Mouse (Mus musculus) lung, postnatal 0 days (tissue): ENCODE data around the gene Itga7.

Source experiments
- CTCF ChIP-seq: IDR thresholded peaks from 2 replicates; pipeline ENCODE4 v1.5.1; 2016; ENCODE audit warnings: antibody characterized with exemption, mild to moderate bottlenecking
- EP300 ChIP-seq: IDR thresholded peaks from 2 replicates; pipeline ENCODE4 v1.6.1; 2016; ENCODE audit warnings: antibody characterized with exemption, mild to moderate bottlenecking, control low read depth

GRCm38 (mm10) chr10:128920736-128921161 lies 12.9 kb upstream of the Itga7 start:
- TF ChIP-seq CTCF (no peak), EP300 (no peak)
